Mouse (Mus musculus) E14TG2a.4 (cell line): ENCODE measurements around the gene Ufc1.

Source experiments
- CTCF ChIP-seq: conservative IDR thresholded peaks from 2 replicates; pipeline ENCODE4 v1.5.1; 2014; ENCODE audit warnings: low read length
- POU5F1 ChIP-seq: IDR thresholded peaks from 2 replicates; pipeline ENCODE4 v1.6.1; 2014; ENCODE audit warnings: low read length, borderline replicate concordance

DNA sequence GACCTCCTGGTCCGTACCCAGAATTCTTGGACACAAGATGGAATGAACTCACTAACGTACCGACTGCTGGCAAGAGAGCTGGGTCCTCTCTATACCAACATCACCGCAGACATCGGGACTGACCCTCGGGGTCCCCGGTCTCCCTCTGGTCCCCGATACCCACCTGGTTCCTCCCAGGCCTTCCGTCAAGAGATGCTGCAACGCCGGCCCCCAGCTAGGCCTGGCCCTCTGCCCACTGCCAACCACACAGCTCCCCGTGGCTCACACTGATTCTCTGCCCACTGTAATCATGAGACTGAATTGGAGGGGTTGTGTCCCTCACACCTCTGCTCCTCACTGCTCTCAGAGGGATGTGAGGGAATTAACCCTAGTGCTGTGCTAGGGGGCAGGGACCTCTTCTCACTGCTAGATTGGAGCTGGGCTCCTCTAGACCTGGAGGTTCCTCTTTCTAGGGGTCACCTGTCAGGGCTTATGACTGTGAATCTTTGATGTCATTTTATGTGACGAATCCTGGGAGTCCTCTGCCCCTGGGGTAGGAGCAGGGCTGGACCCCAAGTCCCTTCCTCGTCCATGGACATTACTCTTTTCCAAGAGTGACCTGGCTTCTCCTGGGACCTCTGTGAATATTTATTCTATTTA lies 18.6 kb downstream of the Ufc1 start:
- TF ChIP-seq CTCF (no peak), POU5F1 (no peak)
